Mouse (Mus musculus) kidney, postnatal 0 days (tissue): Measurements from ENCODE around the gene Gng7. TPM values are rescaled to one million over a fixed set of nuclear protein-coding genes. Genes with fewer than 3 reads are reported as not detected.
"Not testable (repeated sequence)": the region's sequence is repeated elsewhere in the genome, so short reads cannot be mapped to it uniquely, and the experiment has no call there.

Experiments used
- ATAC-seq: fragments of 200-750 bp; cut with Nextera tagmentation; replicated peaks from 2 replicates; pipeline ENCODE4 v1.8.0; 2017; ENCODE audit warnings: low read depth, moderate number of reproducible peaks, moderate TSS enrichment, moderate library complexity; ENCODE audit not compliant: low FRiP score
- DNase-seq: peaks from one replicate; pipeline ENCODE4 v3.0.0-alpha.2; 2016; ENCODE audit warnings: low spot score
- H3K27ac ChIP-seq: fragments of 300-500 bp; sonication (generic); 2 replicates; pipeline ENCODE4 v1.5.1; 2014; ENCODE audit warnings: mild to moderate bottlenecking
- H3K27me3 ChIP-seq: fragments of 300-500 bp; sonication (generic); 2 replicates; pipeline ENCODE4 v1.6.1; 2014; ENCODE audit warnings: low read length, mixed read lengths; ENCODE audit not compliant: insufficient read depth
- H3K36me3 ChIP-seq: fragments of 300-500 bp; sonication (generic); 2 replicates; pipeline ENCODE4 v1.6.1; 2014; ENCODE audit warnings: low read length, mixed read lengths; ENCODE audit not compliant: insufficient read depth
- H3K4me1 ChIP-seq: fragments of 300-500 bp; sonication (generic); replicated peaks from 2 replicates; pipeline ENCODE4 v1.6.1; 2014; ENCODE audit warnings: antibody characterized with exemption, low read length, mixed read lengths; ENCODE audit not compliant: insufficient read depth
- H3K4me2 ChIP-seq: fragments of 300-500 bp; sonication (generic); 2 replicates; pipeline ENCODE4 v1.6.1; 2014; ENCODE audit warnings: mild to moderate bottlenecking, low read length, moderate library complexity, mixed read lengths
- H3K4me3 ChIP-seq: fragments of 300-500 bp; sonication (generic); replicated peaks from 2 replicates; pipeline ENCODE4 v1.5.1; 2014; ENCODE audit warnings: low read depth, low read length
- H3K9ac ChIP-seq: fragments of 300-500 bp; sonication (generic); 2 replicates; pipeline ENCODE4 v1.6.1; 2014; ENCODE audit warnings: low read depth, low read length
- H3K9me3 ChIP-seq: fragments of 300-500 bp; sonication (generic); replicated peaks from 2 replicates; pipeline ENCODE4 v1.6.1; 2016; ENCODE audit warnings: low read length, inconsistent platforms, mixed read lengths
- CTCF ChIP-seq: IDR thresholded peaks from 2 replicates; pipeline ENCODE4 v1.5.1; 2016; ENCODE audit warnings: antibody characterized with exemption, low read depth, mild to moderate bottlenecking, moderate library complexity
- WGBS: fragments of 180-500 bp; shearing (Covaris S2); extraction: QIAGEN DNeasy Blood & Tissue Kit; methylation state at CpG from one replicate; pipeline ENCODE4 v1.1.7; 2014; 5-methylcytosine and 5-hydroxymethylcytosine counted together
- polyA plus RNA-seq: library from polyadenylated mRNA; unstranded; fragments of >200 nt; fragmentation: Nextera tagmentation; extraction: Ambion mirVana; gene quantifications from 2 replicates; pipeline ENCODE4 v1.2.1, GENCODE M21; 2015

Gene Gng7
- polyA plus RNA-seq, 1 experiment from 2014 or later: 3.4 TPM

GRCm38 (mm10) chr10:81057406-81058130 is 42.8 kb upstream of the Gng7 start:
- Histone ChIP-seq H3K36me3 (no peaks in the 10 kb centered on the region), H3K27ac (no peak overlapping the region), H3K27me3 (no peaks in the 10 kb centered on the region), H3K4me2 (no peak overlapping the region), H3K4me3 (no peak overlapping the region), H3K9me3 (no peaks in the 10 kb centered on the region), H3K9ac (no peak overlapping the region), H3K4me1 (peaks cover 12% of the 10 kb centered on the region; the same call in 1 of the 2 replicates)
- WGBS: 88% methylated on average over 23 of the region's 23 CpGs
- no peak for TF ChIP-seq CTCF
- ATAC-seq: no peak
- no peak for DNase-seq

- WGBS: 82% methylated on average over 11 of the region's 11 CpGs
- not testable (repeated sequence) for H3K4me2 ChIP-seq, DNase-seq, H3K9ac ChIP-seq, H3K9me3 ChIP-seq, H3K27me3 ChIP-seq, H3K4me3 ChIP-seq, H3K27ac ChIP-seq, ATAC-seq
- Histone ChIP-seq H3K4me1 (peaks cover 12% of the 10 kb centered on the region; the same call in 1 of the 2 replicates), H3K36me3 (peaks cover 15% of the 10 kb centered on the region)
Measured at GRCm38 (mm10) chr10:81055802-81056340, 41.1 kb upstream of the Gng7 start.

GRCm38 (mm10) chr10:81055169-81055568 is 40.4 kb upstream of the Gng7 start:
- Histone ChIP-seq H3K9me3 (no peaks in the 10 kb centered on the region), H3K9ac (no peak overlapping the region), H3K4me1 (peaks cover 12% of the 10 kb centered on the region; the same call in 1 of the 2 replicates), H3K36me3 (peaks cover 22% of the 10 kb centered on the region), H3K27ac (no peak overlapping the region), H3K4me3 (no peak overlapping the region), H3K4me2 (no peak overlapping the region), H3K27me3 (no peaks in the 10 kb centered on the region)
- WGBS: 90% methylated on average over 6 of the region's 6 CpGs
- no peak for ATAC-seq
- no peak for DNase-seq
- no peak for TF ChIP-seq CTCF

GRCm38 (mm10) chr10:81052577-81052976 is 37.8 kb upstream of the Gng7 start:
- no peak for TF ChIP-seq CTCF
- Histone ChIP-seq H3K4me3 (no peak overlapping the region), H3K4me1 (no peaks in the 10 kb centered on the region), H3K27ac (no peak overlapping the region), H3K9ac (no peak overlapping the region), H3K27me3 (no peaks in the 10 kb centered on the region), H3K9me3 (no peaks in the 10 kb centered on the region), H3K36me3 (peaks cover 48% of the 10 kb centered on the region), H3K4me2 (no peak overlapping the region)
- ATAC-seq (no peak), DNase-seq (no peak)
- WGBS: 93% methylated on average over 5 of the region's 5 CpGs

DNA sequence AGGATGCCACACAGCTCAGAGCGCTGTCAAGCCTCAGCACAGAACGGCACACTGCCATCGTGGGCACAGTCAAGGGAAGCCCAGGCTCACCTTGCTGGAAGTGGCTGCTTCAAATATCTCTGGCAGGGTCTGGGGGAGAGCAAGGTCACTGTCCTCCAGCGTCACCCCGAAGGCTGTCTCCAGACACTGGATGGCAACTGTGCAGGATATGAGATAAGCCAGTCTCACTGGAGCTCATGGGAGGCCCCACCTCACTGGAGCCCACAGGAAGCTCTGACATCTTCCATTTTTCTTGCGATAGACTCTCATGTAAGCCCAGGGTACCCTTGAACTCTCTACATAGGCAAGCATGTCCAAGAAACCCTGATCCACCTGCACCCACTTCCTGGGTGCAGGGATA is 36.4 kb upstream of the Gng7 start:
- H3K27ac ChIP-seq: no peak overlapping the region
- TF ChIP-seq CTCF: no peak
- H3K9ac ChIP-seq: no peak overlapping the region
- no peak overlapping the region for H3K4me3 ChIP-seq
- no peaks in the 10 kb centered on the region for H3K4me1 ChIP-seq
- no peaks in the 10 kb centered on the region for H3K27me3 ChIP-seq
- H3K4me2 ChIP-seq: no peak overlapping the region
- H3K9me3 ChIP-seq: no peaks in the 10 kb centered on the region
- 93% methylated on average over 6 of the region's 6 CpGs for WGBS
- peaks cover 62% of the 10 kb centered on the region for H3K36me3 ChIP-seq
- ATAC-seq: no peak
- no peak for DNase-seq

DNA sequence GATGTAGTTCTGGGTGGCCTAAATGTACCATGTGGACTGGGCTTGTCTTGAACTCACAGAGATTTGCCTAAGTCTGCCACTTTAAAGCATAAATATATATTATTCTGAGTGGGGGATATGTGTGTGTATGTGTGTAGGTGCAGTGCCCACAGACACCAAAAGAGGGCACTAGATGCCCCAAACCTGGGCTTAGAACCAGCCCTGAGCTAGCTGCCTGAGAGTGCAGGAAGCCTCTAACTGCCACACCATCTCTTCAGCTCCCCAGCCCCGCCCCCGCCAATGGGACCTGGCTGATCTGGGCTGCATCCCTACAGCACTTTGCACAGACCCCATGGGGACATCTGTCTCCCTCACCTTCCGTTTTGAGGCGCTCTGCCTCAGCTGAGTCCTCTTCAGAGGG is 35.9 kb upstream of the Gng7 start:
- WGBS: 80% methylated on average over 4 of the region's 4 CpGs
- Histone ChIP-seq H3K27ac (no peak overlapping the region), H3K4me1 (no peaks in the 10 kb centered on the region), H3K9ac (no peak overlapping the region), H3K4me3 (no peak overlapping the region), H3K27me3 (no peaks in the 10 kb centered on the region), H3K9me3 (no peaks in the 10 kb centered on the region), H3K36me3 (peaks cover 66% of the 10 kb centered on the region), H3K4me2 (no peak overlapping the region)
- TF ChIP-seq CTCF: peak; percentile 52
- no peak for ATAC-seq
- DNase-seq: peak; percentile 9

- not testable (repeated sequence) for H3K4me3 ChIP-seq, H3K4me2 ChIP-seq, H3K27me3 ChIP-seq, H3K9me3 ChIP-seq, H3K4me1 ChIP-seq, DNase-seq, ATAC-seq, H3K9ac ChIP-seq, H3K27ac ChIP-seq
- H3K36me3 ChIP-seq: peaks cover 66% of the 10 kb centered on the region
- WGBS: 89% methylated on average over 13 of the region's 14 CpGs
Measured at GRCm38 (mm10) chr10:81045246-81045645, 30.5 kb upstream of the Gng7 start.
